Mouse (Mus musculus) ovary, postnatal 14 days (tissue): ENCODE measurements around the gene Olfr320.
"Not testable (repeated sequence)": the region's sequence is repeated elsewhere in the genome, so short reads cannot be mapped to it uniquely, and the experiment has no call there.

Experiments
- DNase-seq: peaks from one replicate; pipeline ENCODE4 v3.0.0; 2022; ENCODE audit warnings: low spot score

The Olfr320 gene

GRCm38 (mm10) chr11:58680799-58681198, at the start of gene Olfr320:
Gene Olfr320 (plus strand): TSS chr11:58681099.
- DNase-seq = no peak

GRCm38 (mm10) chr11:58634878-58635277, 46.0 kb upstream of the Olfr320 start:
- DNase-seq = no peak

GRCm38 (mm10) chr11:58636376-58636977, 44.4 kb upstream of the Olfr320 start:
- peak; percentile 32 for DNase-seq

- DNase-seq = no peak
Observed at GRCm38 (mm10) chr11:58638176-58638701, 42.7 kb upstream of the Olfr320 start.

GRCm38 (mm10) chr11:58640272-58640867, 40.5 kb upstream of the Olfr320 start, which contains the start of gene Trim58:
Gene Trim58 (plus strand): TSS chr11:58640465.
- no peak for DNase-seq

GRCm38 (mm10) chr11:58641057-58641456, 39.8 kb upstream of the Olfr320 start:
- no peak for DNase-seq

GRCm38 (mm10) chr11:58641638-58642358, 39.1 kb upstream of the Olfr320 start:
- no peak for DNase-seq

GRCm38 (mm10) chr11:58643350-58643749, 37.5 kb upstream of the Olfr320 start:
- DNase-seq = no peak

GRCm38 (mm10) chr11:58655151-58655550, 25.7 kb upstream of the Olfr320 start:
- no peak for DNase-seq

GRCm38 (mm10) chr11:58658596-58658995, 22.3 kb upstream of the Olfr320 start, which contains the start of gene Olfr322:
Gene Olfr322 (plus strand): TSS chr11:58658782.
- DNase-seq = no peak

GRCm38 (mm10) chr11:58669252-58669651, 11.6 kb upstream of the Olfr320 start:
- no peak for DNase-seq

GRCm38 (mm10) chr11:58671825-58672224, 9.1 kb upstream of the Olfr320 start:
- DNase-seq = no peak

GRCm38 (mm10) chr11:58698862-58699261, 18.0 kb downstream of the Olfr320 start, which contains the start of gene Olfr319:
Gene Olfr319 (plus strand): TSS chr11:58699162.
- no peak for DNase-seq

- DNase-seq = no peak
Observed at GRCm38 (mm10) chr11:58709086-58709485, 28.2 kb downstream of the Olfr320 start.

GRCm38 (mm10) chr11:58717723-58718122, 36.8 kb downstream of the Olfr320 start:
- DNase-seq = not testable (repeated sequence)

GRCm38 (mm10) chr11:58719701-58720100, 38.8 kb downstream of the Olfr320 start:
- no peak for DNase-seq

- DNase-seq = no peak
Observed at GRCm38 (mm10) chr11:58723914-58724313, 43.0 kb downstream of the Olfr320 start, which contains the start of gene Olfr318. Gene Olfr318 (minus strand): TSS chr11:58724014.

- DNase-seq = not testable (repeated sequence)
Observed at GRCm38 (mm10) chr11:58727896-58728650, 47.2 kb downstream of the Olfr320 start.

- DNase-seq = no peak
Observed at GRCm38 (mm10) chr11:58733372-58733771, 52.5 kb downstream of the Olfr320 start.
